Mouse (Mus musculus) C2C12 (cell line): ENCODE results near the gene Dpy19l3.

ENCODE experiments used
- CEBPB ChIP-seq: IDR thresholded peaks from one replicate; pipeline ENCODE4 v1.6.1; 2011; ENCODE audit warnings: low read depth, mild to moderate bottlenecking, control low read depth, moderate library complexity
- CTCF ChIP-seq: IDR thresholded peaks from one replicate; pipeline ENCODE4 v1.5.1; 2011; ENCODE audit not compliant: control insufficient read depth, insufficient read depth, insufficient read length
- MAX ChIP-seq: IDR thresholded peaks from one replicate; pipeline ENCODE4 v1.6.1; 2011; ENCODE audit warnings: mild to moderate bottlenecking, control low read depth
- MYOD1 ChIP-seq: IDR thresholded peaks from one replicate; pipeline ENCODE4 v1.6.1; 2011; ENCODE audit warnings: low read depth; ENCODE audit not compliant: control insufficient read depth, insufficient read length
- MYOG ChIP-seq: IDR thresholded peaks from one replicate; pipeline ENCODE4 v1.6.1; 2011; ENCODE audit not compliant: control insufficient read depth, insufficient read length; ENCODE audit errors: extremely low read depth
- USF1 ChIP-seq: IDR thresholded peaks from one replicate; pipeline ENCODE4 v1.6.1; 2011; ENCODE audit warnings: low read depth, mild to moderate bottlenecking, control low read depth, moderate library complexity

- TF ChIP-seq CTCF = no peak
- no peak for TF ChIP-seq MYOG
- no peak for TF ChIP-seq CEBPB
- TF ChIP-seq USF1 = no peak
- no peak for TF ChIP-seq MYOD1
- TF ChIP-seq MAX = no peak
These were observed 55.2 kb downstream of the Dpy19l3 start for GRCm38 (mm10) chr7:35699005-35699404.
